Mouse (Mus musculus) MEL (cell line): ENCODE measurements around the gene Ube2h. TPM values are rescaled to one million over a fixed set of nuclear protein-coding genes. Genes with fewer than 3 reads are reported as not detected.

ENCODE experiments used
- DNase-seq: peaks from one replicate; pipeline ENCODE4 v3.0.0; 2011; ENCODE audit warnings: low read depth, low spot score
- H3K27ac ChIP-seq: 2 replicates; pipeline ENCODE4 v1.5.1; 2012; ENCODE audit warnings: low read depth, mild to moderate bottlenecking, control low read depth, low read length, moderate library complexity; ENCODE audit not compliant: control insufficient read depth
- H3K27me3 ChIP-seq, 2 experiments: fragments of 150-350 bp in 1 of 2; sonication (generic) in 1 of 2; 2 replicates each; pipeline ENCODE4 v1.6.1; 2012; ENCODE audit warnings: low read length in 2 of 2, mild to moderate bottlenecking in 2 of 2, improper control_type of control experiment in 1 of 2, moderate library complexity in 1 of 2; ENCODE audit not compliant: insufficient read depth in 2 of 2, control insufficient read depth in 1 of 2
- H3K36me3 ChIP-seq, 2 experiments: 2 replicates each; pipeline ENCODE4 v1.6.1; 2012 to 2014; ENCODE audit warnings: low read length in 2 of 2, improper control_type of control experiment in 1 of 2, inconsistent platforms in 1 of 2, mild to moderate bottlenecking in 1 of 2; ENCODE audit not compliant: insufficient read depth in 2 of 2, control insufficient read depth in 1 of 2
- H3K4me1 ChIP-seq, 2 experiments: fragments of 150-350 bp in 1 of 2; sonication (generic) in 1 of 2; 2 replicates each; pipeline ENCODE4 v1.6.1; 2012; ENCODE audit warnings: low read length in 2 of 2, improper control_type of control experiment in 1 of 2, mild to moderate bottlenecking in 1 of 2; ENCODE audit not compliant: insufficient read depth in 2 of 2, control insufficient read depth in 1 of 2
- H3K4me3 ChIP-seq, 2 experiments: fragments of 150-350 bp in 1 of 2; sonication (generic) in 1 of 2; 2 replicates each; pipeline ENCODE4 v1.5.1; 2012; ENCODE audit warnings: low read depth in 2 of 2, low read length in 2 of 2, mild to moderate bottlenecking in 2 of 2, moderate library complexity in 2 of 2, control low read depth in 1 of 2, improper control_type of control experiment in 1 of 2; ENCODE audit not compliant: control insufficient read depth in 1 of 2, insufficient read depth in 1 of 2
- H3K79me2 ChIP-seq: 2 replicates; pipeline ENCODE4 v1.6.1; 2012; ENCODE audit warnings: mild to moderate bottlenecking, low read length, moderate library complexity; ENCODE audit not compliant: control insufficient read depth, poor library complexity, insufficient read depth
- H3K9ac ChIP-seq: 2 replicates; pipeline ENCODE4 v1.6.1; 2012; ENCODE audit warnings: low read depth, mild to moderate bottlenecking, control low read depth, low read length, moderate library complexity; ENCODE audit not compliant: control insufficient read depth, poor library complexity, severe bottlenecking
- H3K9me3 ChIP-seq: fragments of 150-350 bp; sonication (generic); replicated peaks from 2 replicates; pipeline ENCODE4 v1.6.1; 2012; ENCODE audit warnings: mild to moderate bottlenecking, low read length, improper control_type of control experiment, moderate library complexity; ENCODE audit not compliant: insufficient read depth
- BHLHE40 ChIP-seq: IDR thresholded peaks from 2 replicates; pipeline ENCODE4 v1.6.1; 2012; ENCODE audit warnings: low read depth, mild to moderate bottlenecking, inconsistent platforms, low read length, improper control_type of control experiment, borderline replicate concordance
- CHD2 ChIP-seq: IDR thresholded peaks from 2 replicates; pipeline ENCODE4 v1.6.1; 2011; ENCODE audit warnings: low read length, improper control_type of control experiment
- E2F4 ChIP-seq: IDR thresholded peaks from 2 replicates; pipeline ENCODE4 v1.6.1; 2011; ENCODE audit warnings: low read depth, low read length, improper control_type of control experiment, borderline replicate concordance
- ELF1 ChIP-seq: IDR thresholded peaks from 2 replicates; pipeline ENCODE4 v1.6.1; 2014; ENCODE audit warnings: low read depth, mild to moderate bottlenecking, inconsistent platforms, low read length, improper control_type of control experiment, moderate library complexity
- GABPA ChIP-seq: IDR thresholded peaks from 2 replicates; pipeline ENCODE4 v1.6.1; 2012; ENCODE audit warnings: low read depth, mild to moderate bottlenecking, inconsistent platforms, low read length, improper control_type of control experiment, moderate library complexity
- GATA1 ChIP-seq: IDR thresholded peaks from 2 replicates; pipeline ENCODE4 v1.6.1; 2011; ENCODE audit warnings: low read depth, low read length, improper control_type of control experiment
- HCFC1 ChIP-seq: IDR thresholded peaks from 2 replicates; pipeline ENCODE4 v1.6.1; 2012; ENCODE audit warnings: low read depth, mild to moderate bottlenecking, inconsistent platforms, low read length, improper control_type of control experiment, moderate library complexity
- MAFK ChIP-seq: IDR thresholded peaks from 2 replicates; pipeline ENCODE4 v1.6.1; 2011; ENCODE audit warnings: low read depth, mild to moderate bottlenecking, low read length, improper control_type of control experiment, borderline replicate concordance
- MAX ChIP-seq: IDR thresholded peaks from 2 replicates; pipeline ENCODE4 v1.6.1; 2011; ENCODE audit warnings: low read length, improper control_type of control experiment
- MXI1 ChIP-seq: IDR thresholded peaks from 2 replicates; pipeline ENCODE4 v1.6.1; 2011; ENCODE audit warnings: mild to moderate bottlenecking, low read depth, low read length, improper control_type of control experiment
- MYB ChIP-seq: IDR thresholded peaks from 2 replicates; pipeline ENCODE4 v1.6.1; 2011; ENCODE audit warnings: mild to moderate bottlenecking, low read depth, low read length, improper control_type of control experiment
- NRF1 ChIP-seq: IDR thresholded peaks from 2 replicates; pipeline ENCODE4 v1.6.1; 2014; ENCODE audit warnings: low read depth, mild to moderate bottlenecking, inconsistent platforms, low read length, improper control_type of control experiment, moderate library complexity; ENCODE audit not compliant: poor library complexity, insufficient read depth, severe bottlenecking
- POLR2AphosphoS2 ChIP-seq: IDR thresholded peaks from 2 replicates; pipeline ENCODE4 v1.6.1; 2011; ENCODE audit warnings: low read length, improper control_type of control experiment
- TAL1 ChIP-seq: IDR thresholded peaks from 2 replicates; pipeline ENCODE4 v1.6.1; 2012; ENCODE audit warnings: mild to moderate bottlenecking, inconsistent platforms, low read length, moderate library complexity, mixed read lengths
- TCF12 ChIP-seq: IDR thresholded peaks from 2 replicates; pipeline ENCODE4 v1.6.1; 2014; ENCODE audit warnings: low read depth, mild to moderate bottlenecking, inconsistent platforms, low read length, improper control_type of control experiment, moderate library complexity
- USF1 ChIP-seq: IDR thresholded peaks from 2 replicates; pipeline ENCODE4 v1.6.1; 2014; ENCODE audit warnings: low read depth, mild to moderate bottlenecking, inconsistent platforms, low read length, improper control_type of control experiment, moderate library complexity
- USF2 ChIP-seq, 2 experiments: IDR thresholded peaks; 2 replicates each; pipeline ENCODE4 v1.6.1; 2011 to 2012; ENCODE audit warnings: improper control_type of control experiment in 2 of 2, low read length in 2 of 2, borderline replicate concordance in 1 of 2, inconsistent platforms in 1 of 2, low read depth in 1 of 2, mild to moderate bottlenecking in 1 of 2; ENCODE audit not compliant: insufficient read depth in 1 of 2
- ZKSCAN1 ChIP-seq: IDR thresholded peaks from 2 replicates; pipeline ENCODE4 v1.6.1; 2012; ENCODE audit warnings: low read depth, mild to moderate bottlenecking, inconsistent platforms, low read length, improper control_type of control experiment, moderate library complexity
- ZMIZ1 ChIP-seq: IDR thresholded peaks from 2 replicates; pipeline ENCODE4 v1.6.1; 2012; ENCODE audit warnings: low read depth, mild to moderate bottlenecking, inconsistent platforms, low read length, improper control_type of control experiment, moderate library complexity
- ZNF384 ChIP-seq: IDR thresholded peaks from 2 replicates; pipeline ENCODE4 v1.6.1; 2012; ENCODE audit warnings: low read depth, mild to moderate bottlenecking, inconsistent platforms, low read length, improper control_type of control experiment
- polyA plus RNA-seq, 2 experiments: library from polyadenylated mRNA; stranded (reverse) in 1 of 2; unstranded in 1 of 2; fragments of >175 nt in 1 of 2; fragments of >200 nt in 1 of 2; gene quantifications; 2 replicates each; pipeline versions ENCODE4 v1.2.1 to v1.2.4; 2012; ENCODE audit warnings: low replicate concordance in 2 of 2, low read depth in 1 of 2; ENCODE audit not compliant: insufficient read length in 2 of 2, insufficient read depth in 1 of 2, missing spikeins in 1 of 2
- total RNA-seq: library from RNA; depleted of rRNA; stranded (reverse); fragments of 300-350 nt; gene quantifications from 2 replicates; pipeline ENCODE4 v1.2.3, GENCODE M21; 2012

Gene Ube2h
- total and polyA plus RNA-seq, 3 experiments: 4.2 to 7.4 TPM; not detected in 1

DNA sequence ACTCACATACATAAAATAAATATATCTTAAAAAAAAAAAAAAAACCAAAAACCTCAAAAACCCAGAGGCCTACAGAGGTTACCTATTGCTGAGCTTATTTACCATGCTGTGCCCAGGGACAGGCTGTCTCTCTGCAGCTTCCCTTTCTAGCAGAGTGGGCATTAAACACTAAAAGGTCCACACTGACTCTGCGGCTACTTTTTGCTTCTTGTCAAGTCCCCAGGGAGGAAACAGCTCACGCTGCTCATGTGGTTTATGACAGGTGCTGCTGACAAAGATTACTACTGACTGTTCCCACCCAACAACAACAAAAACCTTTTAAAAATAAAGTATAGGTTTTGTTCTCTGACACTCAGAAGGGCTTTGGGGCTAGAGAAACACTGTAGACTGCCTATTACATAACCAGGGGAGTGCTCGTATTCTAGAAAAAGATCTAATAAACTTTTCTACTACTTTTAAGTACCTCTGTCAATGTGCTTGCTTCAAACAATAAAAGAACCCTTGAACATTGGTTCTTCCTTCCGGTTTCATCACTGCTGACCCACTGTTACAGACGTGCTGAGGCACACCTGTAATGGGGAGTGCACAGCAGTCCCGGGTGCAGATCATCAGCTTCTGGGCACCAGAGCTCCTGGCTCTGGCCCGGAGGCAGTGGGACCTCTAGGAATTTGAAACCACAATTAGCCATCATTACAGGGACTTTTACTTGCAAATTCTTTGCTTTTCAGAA, 77.2 kb downstream of the Ube2h start:
- TF ChIP-seq USF1: no peak
- TF ChIP-seq TCF12: no peak
- Histone ChIP-seq H3K9me3 (no peaks in the 10 kb centered on the region), H3K79me2 (no peaks in the 10 kb centered on the region), H3K27me3 (no peaks in the 10 kb centered on the region), H3K4me3 (no peak overlapping the region), H3K36me3 (peaks cover 0 to 2% of the 10 kb centered on the region in 2 experiments; a peak in 2 of 4 replicates), H3K4me1 (peaks cover 0 to 6% of the 10 kb centered on the region in 2 experiments; a peak in 2 of 4 replicates), H3K9ac (no peak overlapping the region), H3K27ac (no peak overlapping the region)
- no peak for DNase-seq

DNA sequence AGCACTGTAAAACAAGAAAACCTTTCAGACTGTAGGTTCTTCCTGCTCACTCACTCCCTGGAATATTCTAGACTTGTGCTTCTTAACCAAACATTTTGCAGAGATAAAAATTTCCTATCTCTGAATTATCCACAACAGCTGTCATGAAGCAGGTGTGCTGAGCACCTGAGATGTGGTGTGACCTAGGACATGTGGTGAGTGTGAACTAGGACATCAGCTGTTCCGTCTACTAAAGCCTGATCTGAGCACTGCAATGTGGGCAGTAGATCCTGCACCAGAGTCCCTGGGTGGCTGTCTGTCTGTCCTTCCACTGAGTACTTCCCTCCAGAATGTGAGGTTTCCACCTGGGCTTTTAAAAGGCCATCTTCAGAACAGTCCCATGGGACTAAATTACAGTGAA, 79.6 kb downstream of the Ube2h start:
- H3K4me1 ChIP-seq: no peaks in the 10 kb centered on the region
- no peaks in the 10 kb centered on the region for H3K27me3 ChIP-seq
- no peaks in the 10 kb centered on the region for H3K9me3 ChIP-seq
- TF ChIP-seq ELF1: no peak
- TF ChIP-seq BHLHE40: no peak
- TF ChIP-seq MAFK: no peak
- no peak for TF ChIP-seq USF2 (IDR thresholded peaks at IDR 0.05; ENCODE audit: borderline replicate concordance in 1 of 2, insufficient read depth in 1 of 2, low read depth in 1 of 2, low read length in 2 of 2)
- TF ChIP-seq MXI1: no peak
- TF ChIP-seq NRF1: no peak
- TF ChIP-seq E2F4: no peak
- TF ChIP-seq TAL1: no peak
- TF ChIP-seq MYB: no peak
- TF ChIP-seq HCFC1: no peak
- TF ChIP-seq ZNF384: no peak
- TF ChIP-seq GABPA: no peak
- no peak for TF ChIP-seq POLR2AphosphoS2
- no peak for TF ChIP-seq ZMIZ1
- TF ChIP-seq MAX: no peak
- TF ChIP-seq CHD2: no peak
- no peak for TF ChIP-seq TCF12
- TF ChIP-seq ZKSCAN1: no peak
- TF ChIP-seq GATA1: no peak
- no peak for DNase-seq
- no peaks in the 10 kb centered on the region for H3K79me2 ChIP-seq
- no peak overlapping the region for H3K9ac ChIP-seq
- no peak overlapping the region for H3K27ac ChIP-seq
- H3K4me3 ChIP-seq: no peak overlapping the region
- H3K36me3 ChIP-seq: no peaks in the 10 kb centered on the region
